Mouse (Mus musculus) adrenal gland, adult (tissue): Measurements from ENCODE around the gene Traip.

Experiments used
- DNase-seq, 2 experiments: peaks; one replicate each; pipeline ENCODE4 v3.0.0; 2022 to 2023; ENCODE audit warnings: low spot score in 1 of 2; ENCODE audit not compliant: inconsistent age in 2 of 2

Traip gene

DNA sequence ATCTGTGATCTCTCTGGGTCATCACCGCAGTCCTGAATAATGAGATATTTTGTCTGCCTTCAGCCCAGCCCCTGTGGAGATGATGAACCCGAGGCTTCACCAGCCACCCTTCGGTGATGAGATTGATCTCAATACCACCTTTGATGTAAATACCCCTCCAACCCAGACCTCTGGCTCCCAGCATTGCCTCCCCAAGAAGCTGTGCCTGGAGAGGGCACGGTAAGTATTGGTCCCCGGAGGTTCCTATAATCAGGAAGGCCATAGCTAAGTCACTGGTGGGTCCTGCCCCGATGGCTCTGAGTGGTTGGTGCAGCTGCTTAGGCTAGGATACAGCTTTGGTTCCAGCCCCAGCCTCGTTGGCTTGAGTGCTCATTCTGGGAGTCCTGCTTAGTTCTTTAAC is 18.6 kb downstream of the Traip start:
- DNase-seq: no peak

DNA sequence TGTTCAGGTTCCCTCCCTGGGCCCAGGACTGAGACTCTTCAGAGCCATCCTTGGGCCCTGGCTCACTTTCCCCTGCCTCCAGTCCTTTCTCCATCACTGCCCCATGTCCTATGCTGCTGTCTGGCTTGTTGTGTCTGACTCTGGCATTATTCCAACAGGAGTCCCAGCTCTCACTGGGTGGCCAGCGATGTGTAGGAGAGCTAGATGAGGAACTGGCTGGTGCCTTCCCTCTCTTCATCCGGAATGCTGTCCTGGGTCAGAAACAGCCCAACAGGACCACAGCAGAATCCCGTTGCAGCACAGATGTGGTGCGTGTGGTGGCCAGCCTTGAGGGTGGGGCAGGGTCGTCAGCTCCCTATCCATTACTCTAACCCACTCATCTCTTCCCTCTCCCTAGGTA is 20.4 kb downstream of the Traip start:
- peak in 1 of 2 experiments; percentile 18 for DNase-seq

- peak in 1 of 2 experiments; percentile 22 for DNase-seq
These were observed 22.0 kb downstream of the Traip start for GRCm38 (mm10) chr9:107971690-107972541.

DNA sequence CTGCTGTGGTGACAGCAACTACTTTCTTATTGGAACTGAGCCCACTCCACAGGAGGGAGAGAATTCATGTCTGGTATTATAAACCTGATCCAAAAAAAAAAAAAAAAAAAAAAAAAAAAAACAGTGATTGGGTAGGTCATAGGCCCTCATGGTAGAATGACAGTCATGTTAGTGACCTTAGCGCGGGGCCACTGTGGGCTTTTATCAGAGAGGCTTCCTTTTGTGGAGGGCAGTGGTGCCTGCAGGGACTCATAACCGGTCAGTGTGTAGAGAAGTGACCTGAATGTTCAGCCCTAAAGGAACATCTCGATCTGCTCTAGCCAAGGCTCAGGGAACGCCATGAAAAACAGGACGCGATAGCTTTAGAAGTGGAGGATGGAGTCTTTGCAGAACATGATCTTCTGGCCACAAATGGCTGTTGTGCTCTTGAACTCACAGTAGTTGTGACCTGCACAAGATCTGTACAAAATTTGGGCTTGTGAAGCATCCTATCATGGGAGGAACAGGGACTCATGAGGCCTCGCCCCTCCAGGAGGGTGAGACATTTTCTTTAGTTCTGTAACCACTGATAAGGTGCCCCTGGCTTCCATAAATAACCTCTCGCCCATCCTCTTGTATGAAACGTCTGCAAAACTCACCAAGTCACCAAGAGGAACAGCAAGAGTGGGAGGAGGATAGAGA is 24.7 kb downstream of the Traip start:
- DNase-seq: no peak

- DNase-seq: peak in 1 of 2 experiments; percentile 74
These were observed 25.8 kb downstream of the Traip start, which contains the start of gene Uba7 for GRCm38 (mm10) chr9:107975399-107976386. Gene Uba7 (plus strand): TSS chr9:107975505.

GRCm38 (mm10) chr9:107978815-107979214 is 28.9 kb downstream of the Traip start:
- DNase-seq: no peak

GRCm38 (mm10) chr9:107981684-107982605 is 32.0 kb downstream of the Traip start:
- no peak for DNase-seq

DNA sequence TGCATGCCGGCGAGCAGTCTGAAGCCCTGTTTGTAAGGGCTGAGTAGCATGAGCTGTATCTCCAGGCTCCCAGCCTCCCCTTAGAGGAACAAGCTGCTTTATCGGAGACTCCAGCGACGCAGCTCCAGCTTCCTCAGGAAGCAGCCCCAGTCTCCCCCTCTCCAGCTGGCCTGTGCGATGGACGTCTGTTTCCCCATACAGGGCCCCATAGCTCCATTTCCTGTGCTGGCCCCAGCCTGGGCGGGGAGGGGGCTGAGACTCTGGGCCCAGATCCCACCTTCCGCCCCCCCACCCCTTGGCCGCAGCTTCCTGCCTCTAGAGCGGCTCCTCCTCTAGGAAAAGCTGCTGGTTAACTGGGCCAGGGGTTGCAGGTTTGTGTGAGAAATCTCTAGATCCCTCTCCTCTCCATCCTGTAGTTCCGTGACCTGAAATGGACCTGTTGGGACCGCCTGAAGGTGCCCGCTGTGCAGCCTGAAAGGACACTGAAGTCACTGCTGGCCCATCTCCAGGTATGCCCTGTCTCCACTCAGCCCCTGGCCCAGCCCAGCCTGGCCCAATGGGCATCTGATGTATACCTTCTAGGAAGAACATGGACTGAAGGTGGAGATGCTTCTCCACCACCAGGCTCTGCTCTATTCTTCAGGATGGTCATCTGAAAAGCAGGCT is 32.9 kb downstream of the Traip start, which contains the start of gene Gm20661:
TSS of gene Gm20661 (plus strand) at position 378 of the 666 bp plus-strand sequence.
- DNase-seq: peak; percentile 68 to 75

- DNase-seq: peak; percentile 81
These were observed 33.5 kb downstream of the Traip start for GRCm38 (mm10) chr9:107983421-107983890.

- DNase-seq: peak in 1 of 2 experiments; percentile 52
These were observed 34.3 kb downstream of the Traip start for GRCm38 (mm10) chr9:107984052-107984753.

- DNase-seq: no peak
These were observed 34.8 kb downstream of the Traip start for GRCm38 (mm10) chr9:107984754-107985055.

- peak; percentile 92 to 96 for DNase-seq
These were observed 35.5 kb downstream of the Traip start, which contains the start of gene Inka1 for GRCm38 (mm10) chr9:107985131-107986119. Gene Inka1 (minus strand): TSS chr9:107985879.

GRCm38 (mm10) chr9:107986376-107986775 is 36.4 kb downstream of the Traip start:
- peak; percentile 88 to 95 for DNase-seq

DNA sequence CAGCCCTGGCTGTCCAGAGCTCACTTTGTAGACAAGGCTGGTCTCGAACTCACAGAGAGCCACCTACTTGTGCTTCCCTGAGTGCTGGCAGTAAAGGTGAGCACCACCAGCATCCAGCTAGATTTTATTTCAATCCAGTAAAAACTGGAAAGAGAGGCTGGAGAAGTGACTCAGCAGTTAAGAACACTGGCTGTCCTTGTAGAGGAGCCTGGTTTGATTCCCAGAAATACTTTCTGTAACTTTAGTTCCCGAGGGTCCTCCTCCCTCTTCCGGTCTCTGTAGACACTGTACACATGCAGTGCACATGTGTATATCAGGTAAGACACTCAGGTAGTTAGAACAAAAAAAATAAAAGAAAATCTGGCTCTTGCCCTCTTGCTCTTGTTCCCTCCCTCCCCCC is 38.0 kb downstream of the Traip start:
- peak in 1 of 2 experiments; percentile 65 for DNase-seq

DNA sequence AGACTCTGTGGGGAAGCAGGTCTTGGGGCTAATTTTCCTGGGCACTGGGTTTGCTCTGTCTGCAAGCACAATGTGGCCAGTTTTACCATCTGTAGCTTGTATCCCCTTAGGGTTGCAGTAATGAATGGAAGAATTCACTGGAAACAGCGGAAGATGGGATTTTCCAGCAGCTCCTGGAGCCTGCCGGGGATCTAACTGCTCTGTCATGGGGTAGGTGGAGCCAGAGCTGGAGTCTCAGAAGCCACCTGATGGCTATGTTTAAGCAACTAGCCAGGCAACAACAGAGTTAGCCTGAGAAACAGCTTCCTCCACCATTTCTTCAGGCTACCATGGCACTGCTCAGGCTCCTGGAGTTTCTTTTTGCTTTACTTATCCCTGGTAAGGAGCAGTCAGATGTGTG is 42.3 kb downstream of the Traip start, which contains the start of gene Cdhr4:
TSS of gene Cdhr4 (plus strand) at position 301 of the 400 bp plus-strand sequence.
- no peak for DNase-seq

DNA sequence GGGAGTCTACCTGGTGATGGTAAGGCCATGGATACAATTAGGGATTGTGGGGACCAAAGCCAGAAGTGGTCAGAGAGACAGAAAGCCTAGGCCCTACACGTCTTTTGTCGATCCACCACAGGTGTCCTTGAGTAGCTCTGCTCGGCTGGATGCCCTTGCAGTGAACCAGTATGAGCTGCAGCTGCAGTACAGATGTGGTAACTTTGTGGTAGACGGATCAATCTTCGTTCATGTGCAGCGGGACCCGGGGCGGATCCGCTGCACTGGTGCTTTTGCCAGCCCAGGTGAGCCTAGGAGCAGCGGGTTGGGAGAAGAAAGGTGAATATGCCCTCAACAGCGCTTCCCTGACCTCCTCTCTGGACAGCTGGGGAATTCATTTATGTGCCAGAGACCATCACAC is 43.1 kb downstream of the Traip start:
- no peak for DNase-seq

DNA sequence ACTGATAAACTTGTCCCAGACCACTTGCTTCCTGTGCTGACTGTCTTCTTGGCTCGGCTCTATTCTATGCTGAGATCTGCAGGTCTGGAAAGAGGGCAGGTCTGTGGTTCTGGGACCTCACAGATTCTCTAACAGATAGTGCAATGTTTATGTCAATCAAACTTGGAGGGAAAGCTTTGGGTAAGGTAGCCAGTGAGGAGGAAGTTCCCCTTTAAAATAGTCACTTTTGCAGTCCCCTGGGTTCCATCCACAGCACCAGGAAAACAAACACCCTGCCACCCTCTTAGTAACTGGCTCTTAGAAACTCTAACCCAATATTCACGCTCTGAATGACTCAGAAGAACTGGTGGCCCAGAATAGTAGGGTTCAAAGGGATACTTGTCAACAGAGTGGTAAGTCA is 44.5 kb downstream of the Traip start:
- no peak for DNase-seq
